Mouse (Mus musculus): ENCODE data around the gene Mob1b.

Gene Mob1b

DNA sequence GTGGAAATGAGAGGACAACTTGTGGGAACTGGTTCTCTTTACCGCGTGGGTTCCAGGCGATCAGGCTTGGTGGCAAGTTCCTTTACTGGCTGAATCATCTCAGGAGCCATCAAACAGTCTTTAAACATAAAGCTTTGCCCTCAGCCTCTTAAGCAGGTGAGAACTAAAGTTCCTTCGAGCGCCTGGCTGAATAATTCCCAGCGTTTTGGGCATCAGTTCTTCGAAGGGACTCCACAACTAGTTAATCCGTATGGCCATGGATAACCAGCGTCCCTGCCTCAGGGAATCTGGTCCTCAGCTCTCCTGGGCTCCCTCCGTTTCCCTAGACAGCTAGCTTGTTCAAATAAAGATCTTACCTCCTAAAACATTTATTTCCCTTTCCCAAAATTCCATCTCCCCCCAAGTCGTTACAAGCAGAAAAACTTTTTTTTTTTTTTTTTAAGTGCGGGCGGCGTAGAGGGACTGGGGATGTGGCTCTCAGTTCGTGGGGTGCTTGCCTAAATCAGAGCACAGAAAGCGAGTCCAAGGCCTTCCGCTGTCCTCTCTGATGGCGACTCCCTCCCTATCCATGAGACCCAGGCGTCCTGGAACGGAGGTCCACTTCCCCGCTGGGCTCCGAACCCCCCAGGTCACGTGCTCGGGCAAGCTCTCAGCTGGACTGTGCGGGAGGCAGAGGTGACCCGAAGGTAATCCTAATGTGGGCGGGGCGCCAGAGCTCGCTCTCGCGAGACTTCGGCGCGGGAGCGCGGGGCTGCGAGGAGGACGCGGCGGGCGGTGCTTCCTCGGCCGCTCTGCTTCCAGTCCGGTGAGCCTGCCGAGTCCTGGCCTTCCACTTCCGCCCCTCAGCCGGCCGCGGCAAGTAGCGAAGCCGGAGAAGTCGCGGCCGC is at the start of gene Mob1b:
Mob1b (plus strand) TSS at position 740 of the 887 bp plus-strand sequence.
- DNase-seq (ENCODE audit: low spot score) = peak; percentile 97

- peak; percentile 10 for DNase-seq (ENCODE audit: low spot score)
Observed at GRCm38 (mm10) chr5:88674703-88675442, 45.8 kb upstream of the Mob1b start.

DNA sequence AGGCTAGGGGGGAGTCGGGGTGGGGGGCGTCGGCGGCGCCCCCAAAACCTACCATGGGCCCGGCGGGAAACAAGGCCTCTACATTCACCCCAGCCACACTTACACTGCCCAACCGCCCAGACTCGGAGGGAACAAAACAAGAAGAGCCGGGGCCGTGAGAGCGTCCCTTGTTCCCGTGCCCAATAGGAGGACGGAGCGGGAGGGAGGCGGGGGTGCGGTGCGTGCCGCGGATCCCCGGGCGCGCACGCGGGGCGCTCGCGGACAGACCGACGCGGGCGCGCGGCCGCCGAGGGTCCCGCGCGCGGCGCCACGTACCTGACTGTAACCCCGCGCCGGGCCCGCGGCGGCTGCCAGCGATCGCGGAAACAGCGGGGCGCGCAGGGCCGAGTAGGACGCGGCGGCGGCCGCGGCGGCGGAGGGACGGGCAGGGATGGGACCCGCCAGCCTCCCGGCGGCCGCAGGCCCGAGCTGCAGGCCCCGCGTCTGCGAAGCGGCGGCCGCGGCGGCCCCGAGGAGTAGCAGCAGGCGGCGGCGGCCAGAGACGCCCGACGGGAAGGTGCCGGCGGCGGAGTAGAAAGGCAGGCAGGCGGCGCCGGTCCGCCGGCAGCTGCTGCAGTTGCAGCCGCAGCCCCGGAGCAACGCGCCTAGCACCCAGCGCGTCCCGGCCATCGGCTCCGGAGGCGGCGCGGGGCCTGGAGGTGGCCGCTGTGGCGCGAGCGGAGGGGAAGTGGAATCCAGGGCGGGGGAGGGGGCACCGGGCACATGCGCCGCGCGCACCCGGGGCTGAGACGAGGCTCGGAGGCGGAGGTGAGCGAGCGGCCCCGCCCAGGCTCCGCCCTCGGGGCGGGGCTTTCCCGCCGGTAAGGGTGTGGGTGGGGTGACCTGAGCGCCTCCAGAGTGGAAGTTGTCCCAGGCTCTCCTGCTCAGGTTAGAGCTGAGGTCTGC is 44.9 kb upstream of the Mob1b start, which contains the start of gene Grsf1:
Grsf1 (minus strand) TSS at position 729 of the 945 bp plus-strand sequence.
- DNase-seq (ENCODE audit: low spot score) = peak; percentile 93

- DNase-seq (ENCODE audit: low spot score) = peak; percentile 34
Observed at GRCm38 (mm10) chr5:88678929-88679328, 41.7 kb upstream of the Mob1b start.

- no peak for DNase-seq (ENCODE audit: low spot score)
Observed at GRCm38 (mm10) chr5:88679341-88679740, 41.3 kb upstream of the Mob1b start.

DNA sequence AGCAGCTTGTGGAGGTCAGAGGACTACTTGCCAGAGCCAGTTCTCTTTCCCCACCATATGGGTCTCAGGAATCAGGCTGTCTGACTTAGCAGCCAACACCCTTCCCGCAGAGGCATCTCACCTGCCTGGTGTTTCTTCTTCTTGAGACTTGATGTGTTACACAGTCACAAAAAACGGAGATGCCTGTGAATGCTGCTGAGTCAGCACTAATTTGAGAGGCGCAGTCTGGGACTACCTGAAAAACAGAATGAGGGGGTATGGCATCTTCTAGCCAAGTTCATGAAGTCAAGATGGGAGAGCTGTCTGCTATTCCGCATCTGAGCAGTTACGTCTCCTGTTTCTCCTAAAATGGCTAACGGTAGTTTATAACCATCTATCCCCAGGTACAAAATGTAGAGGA is 40.1 kb upstream of the Mob1b start:
- no peak for DNase-seq (ENCODE audit: low spot score)

GRCm38 (mm10) chr5:88683706-88684105 is 36.9 kb upstream of the Mob1b start:
- no peak for DNase-seq (ENCODE audit: low spot score)

- no peak for DNase-seq (ENCODE audit: low spot score)
Observed at GRCm38 (mm10) chr5:88684226-88684625, 36.4 kb upstream of the Mob1b start.

- no peak for DNase-seq (ENCODE audit: low spot score)
Observed at GRCm38 (mm10) chr5:88685306-88685705, 35.3 kb upstream of the Mob1b start.

GRCm38 (mm10) chr5:88685745-88686299 is 34.8 kb upstream of the Mob1b start:
- no peak for DNase-seq (ENCODE audit: low spot score)

- DNase-seq (ENCODE audit: low spot score) = no peak
Observed at GRCm38 (mm10) chr5:88687996-88688406, 32.7 kb upstream of the Mob1b start.

DNA sequence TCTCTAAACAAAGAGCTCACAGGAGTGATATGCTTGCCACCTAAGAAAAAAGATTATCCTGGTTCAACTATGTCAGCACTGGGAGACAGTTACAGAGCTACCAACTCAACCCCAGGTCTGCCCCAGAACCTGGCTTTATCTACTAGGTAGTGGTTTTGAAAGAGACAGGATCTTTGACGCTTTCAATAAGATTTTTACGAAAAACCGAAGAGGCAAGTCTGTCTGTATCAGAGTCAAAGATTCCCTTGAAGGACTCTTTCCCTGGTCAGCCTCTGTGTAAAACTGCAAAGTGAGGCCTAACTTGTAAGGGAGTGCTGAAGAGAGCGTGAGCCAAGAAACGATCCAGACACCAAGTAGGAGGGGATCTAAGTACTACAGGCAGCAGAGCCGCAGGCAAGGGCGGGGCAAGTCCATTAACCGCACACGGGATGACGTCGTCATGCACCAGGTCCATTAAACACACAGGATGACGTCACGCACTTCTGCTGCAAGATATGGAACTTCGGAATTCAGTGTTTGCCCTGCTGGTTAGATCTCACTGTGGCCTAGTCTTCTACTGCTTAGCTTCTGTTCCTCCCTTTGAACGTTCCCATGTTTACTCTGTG is 32.0 kb upstream of the Mob1b start:
- no peak for DNase-seq (ENCODE audit: low spot score)

DNA sequence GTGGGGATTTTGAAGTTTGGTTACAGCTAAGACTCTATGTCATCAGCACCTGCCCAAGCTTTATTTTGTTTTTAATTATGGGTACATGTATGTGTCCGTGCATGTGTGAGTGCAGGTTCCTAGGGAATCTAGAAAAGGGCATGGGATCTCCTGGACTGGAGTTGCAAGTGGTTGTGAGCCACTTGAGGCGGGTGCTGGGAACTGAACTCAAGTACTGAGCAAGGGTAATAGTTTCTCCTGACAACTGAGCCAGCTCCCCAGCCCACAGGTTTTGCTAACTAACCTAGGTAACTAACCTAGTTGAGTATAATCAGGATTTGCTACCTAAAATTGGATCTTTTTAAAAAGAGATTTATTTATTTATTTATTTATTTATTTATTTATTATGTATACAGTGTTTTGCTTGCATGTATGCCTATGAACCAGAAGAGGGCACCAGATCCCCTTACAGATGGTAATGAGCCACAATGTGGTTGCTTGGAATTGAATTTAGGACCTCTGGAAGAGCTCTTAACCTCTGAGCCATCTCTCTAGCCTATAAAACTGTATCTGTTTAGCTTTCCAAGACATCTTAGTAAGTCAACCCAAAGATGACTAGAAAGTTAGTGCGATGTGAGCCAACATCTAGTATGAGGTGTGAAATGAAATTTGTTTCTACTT is 31.2 kb upstream of the Mob1b start:
- DNase-seq (ENCODE audit: low spot score) = peak; percentile 17

GRCm38 (mm10) chr5:88690681-88691505 is 29.8 kb upstream of the Mob1b start:
- DNase-seq (ENCODE audit: low spot score) = no peak

DNA sequence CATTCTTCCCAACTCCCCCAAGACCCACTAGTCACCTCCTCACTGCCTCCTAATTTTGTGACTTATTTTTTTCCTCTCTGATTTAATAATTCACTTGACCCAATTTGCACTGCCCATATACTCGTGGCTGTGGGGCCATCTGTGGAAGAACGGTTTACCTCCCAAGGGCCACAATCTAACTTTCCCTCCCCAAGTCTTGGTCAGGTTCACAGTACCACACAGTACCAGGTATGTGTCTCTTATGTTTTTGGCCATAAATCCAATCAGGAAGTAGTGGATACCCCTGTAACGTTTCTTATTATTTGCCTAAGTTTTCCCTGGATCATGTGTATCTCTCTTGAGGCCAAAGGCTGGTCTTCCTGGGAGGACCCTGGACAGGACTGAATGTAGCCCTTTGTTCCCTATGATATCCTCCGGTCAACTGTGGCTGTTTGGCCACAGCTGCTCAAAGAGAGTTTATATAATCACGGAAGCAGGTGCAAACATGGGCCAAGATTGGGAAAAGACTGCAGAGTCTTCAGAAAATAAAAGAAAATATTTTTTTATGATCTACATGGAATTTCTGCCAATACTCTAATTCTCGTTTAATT is 29.1 kb upstream of the Mob1b start:
- DNase-seq (ENCODE audit: low spot score) = no peak

DNA sequence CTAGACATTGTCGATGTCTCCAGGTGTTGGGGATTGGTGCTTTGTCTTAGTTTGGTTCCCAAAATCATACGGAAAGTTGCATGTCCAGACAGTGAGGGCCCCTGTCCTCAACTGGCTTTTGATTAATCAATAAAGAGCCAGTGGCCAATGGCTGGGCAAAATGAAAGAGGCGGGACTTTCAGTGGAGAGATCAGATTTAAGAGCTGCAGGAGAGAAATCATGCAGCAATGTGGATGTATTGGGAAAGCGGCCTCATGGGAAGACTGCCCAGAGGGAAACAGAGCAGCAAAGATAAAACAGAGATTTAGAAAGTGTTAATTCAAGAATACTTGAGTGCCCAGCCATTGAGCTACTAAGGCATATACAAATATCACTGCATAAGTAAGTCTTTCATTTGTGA is 28.1 kb upstream of the Mob1b start:
- DNase-seq (ENCODE audit: low spot score) = no peak

DNA sequence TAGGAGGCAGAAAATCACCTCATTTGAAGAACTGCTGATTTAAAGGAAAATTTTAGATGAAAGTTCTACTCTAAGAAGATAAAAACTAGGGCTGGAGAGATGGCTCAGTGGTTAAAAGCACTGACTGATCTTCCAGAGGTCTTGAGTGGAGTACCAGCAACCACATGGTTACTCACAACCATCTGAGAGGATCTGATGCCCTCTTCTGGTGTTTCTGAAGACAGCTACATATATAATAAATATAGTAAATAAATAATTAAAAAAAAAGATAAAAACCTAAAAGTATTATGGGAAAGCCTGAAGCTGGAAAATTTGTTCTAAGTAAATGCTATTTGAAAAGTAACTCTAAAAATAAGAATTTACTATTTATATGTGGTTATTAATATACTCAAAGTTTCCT is 27.6 kb upstream of the Mob1b start:
- no peak for DNase-seq (ENCODE audit: low spot score)

GRCm38 (mm10) chr5:88697291-88697690 is 23.4 kb upstream of the Mob1b start:
- no peak for DNase-seq (ENCODE audit: low spot score)

- peak; percentile 48 for DNase-seq (ENCODE audit: low spot score)
Observed at GRCm38 (mm10) chr5:88699251-88699913, 21.3 kb upstream of the Mob1b start.

Measured in lung, postnatal 25 days (tissue).